Mouse (Mus musculus): Measurements from ENCODE around the gene Gm8909. TPM values are rescaled to one million over a fixed set of nuclear protein-coding genes. Genes with fewer than 3 reads are reported as not detected.

The Gm8909 gene
- polyA plus RNA-seq, 1 experiment from 2014 or later: 15.3 TPM

Other genes with a start within 250 kb of the Gm8909 start
- gene Abcf1, start 198.8 kb downstream of the Gm8909 start, polyA plus RNA-seq (2015; fragmentation: Nextera tagmentation; extraction: Ambion mirVana): 102 and 114 TPM in 2 replicates
- gene Gnl1, start 188.7 kb downstream of the Gm8909 start, polyA plus RNA-seq (2015; fragmentation: Nextera tagmentation; extraction: Ambion mirVana): 38.6 and 42.4 TPM in 2 replicates
- gene Prr3, start 188.3 kb downstream of the Gm8909 start, polyA plus RNA-seq (2015; fragmentation: Nextera tagmentation; extraction: Ambion mirVana): 22.0 TPM in 2 replicates
- gene H2-T24, start 148.0 kb downstream of the Gm8909 start, polyA plus RNA-seq (2015; fragmentation: Nextera tagmentation; extraction: Ambion mirVana): 4.2 and 6.5 TPM in 2 replicates
- 136 and 163 TPM in 2 replicates for gene H2-T23, start 135.7 kb downstream of the Gm8909 start, polyA plus RNA-seq (2015; fragmentation: Nextera tagmentation; extraction: Ambion mirVana)
- gene H2-T22, start 125.8 kb downstream of the Gm8909 start, polyA plus RNA-seq (2015; fragmentation: Nextera tagmentation; extraction: Ambion mirVana): 60.4 and 66.8 TPM in 2 replicates
- 0.10 and 0.13 TPM in 2 replicates for gene Gm6034, start 125.6 kb downstream of the Gm8909 start, polyA plus RNA-seq (2015; fragmentation: Nextera tagmentation; extraction: Ambion mirVana)
- 0.96 and 1.3 TPM in 2 replicates for gene Gm11127, start 110.2 kb downstream of the Gm8909 start, polyA plus RNA-seq (2015; fragmentation: Nextera tagmentation; extraction: Ambion mirVana)
- 0.48 and 0.57 TPM in 2 replicates for gene Gm19684, start 46.9 kb downstream of the Gm8909 start, polyA plus RNA-seq (2015; fragmentation: Nextera tagmentation; extraction: Ambion mirVana)
- 0.45 and 0.99 TPM in 2 replicates for gene Gm7030, start 39.1 kb downstream of the Gm8909 start, polyA plus RNA-seq (2015; fragmentation: Nextera tagmentation; extraction: Ambion mirVana)
- 1.9 and 2.7 TPM in 2 replicates for gene H2-T3, start 21.8 kb upstream of the Gm8909 start, polyA plus RNA-seq (2015; fragmentation: Nextera tagmentation; extraction: Ambion mirVana)
- gene Rpp21, start 89.5 kb upstream of the Gm8909 start, polyA plus RNA-seq (2015; fragmentation: Nextera tagmentation; extraction: Ambion mirVana): 155 and 159 TPM in 2 replicates
- 11.4 and 16.1 TPM in 2 replicates for gene Trim39, start 103.7 kb upstream of the Gm8909 start, polyA plus RNA-seq (2015; fragmentation: Nextera tagmentation; extraction: Ambion mirVana)
- 0.12 TPM in 1 of 2 replicates, not detected in the other for gene H2-M10.2, start 118.0 kb upstream of the Gm8909 start, polyA plus RNA-seq (2015; fragmentation: Nextera tagmentation; extraction: Ambion mirVana)
- 0.22 and 0.34 TPM in 2 replicates for gene H2-M10.1, start 157.6 kb upstream of the Gm8909 start, polyA plus RNA-seq (2015; fragmentation: Nextera tagmentation; extraction: Ambion mirVana)
- 0.08 TPM in 1 of 2 replicates, not detected in the other for gene H2-M10.3, start 199.9 kb upstream of the Gm8909 start, polyA plus RNA-seq (2015; fragmentation: Nextera tagmentation; extraction: Ambion mirVana)

Data from thymus, postnatal 0 days (tissue).